Mouse (Mus musculus) limb, embryonic 10.5 days (tissue): Measurements from ENCODE around the gene Emilin3. TPM values are rescaled to one million over a fixed set of nuclear protein-coding genes. Genes with fewer than 3 reads are reported as not detected.
"Not testable (repeated sequence)": the region's sequence is repeated elsewhere in the genome, so short reads cannot be mapped to it uniquely, and the experiment has no call there.

ENCODE experiments used
- DNase-seq: peaks from one replicate; pipeline ENCODE4 v3.0.0-alpha.2; 2017; ENCODE audit warnings: low spot score
- H3K27ac ChIP-seq: fragments of 300-500 bp; sonication (generic); 2 replicates; pipeline ENCODE4 v1.5.1; 2016; ENCODE audit warnings: mild to moderate bottlenecking
- H3K27me3 ChIP-seq: fragments of 300-500 bp; sonication (generic); 2 replicates; pipeline ENCODE4 v1.6.1; 2016; ENCODE audit warnings: low read depth, mild to moderate bottlenecking; ENCODE audit not compliant: poor library complexity, severe bottlenecking
- H3K36me3 ChIP-seq: fragments of 300-500 bp; sonication (generic); 2 replicates; pipeline ENCODE4 v1.6.1; 2016; ENCODE audit warnings: mild to moderate bottlenecking, moderate library complexity
- H3K4me1 ChIP-seq: fragments of 300-500 bp; sonication (generic); 2 replicates; pipeline ENCODE4 v1.6.1; 2016
- H3K4me3 ChIP-seq: fragments of 300-500 bp; sonication (generic); 2 replicates; pipeline ENCODE4 v1.5.1; 2016; ENCODE audit warnings: mild to moderate bottlenecking, moderate library complexity
- H3K9me3 ChIP-seq: fragments of 300-500 bp; sonication (generic); replicated peaks from 2 replicates; pipeline ENCODE4 v1.6.1; 2016; ENCODE audit warnings: mild to moderate bottlenecking
- WGBS: fragments of 180-500 bp; shearing (Covaris S2); methylation state at CpG from one replicate; pipeline ENCODE4 v1.1.7; 2016; 5-methylcytosine and 5-hydroxymethylcytosine counted together
- polyA plus RNA-seq: library from polyadenylated mRNA; unstranded; fragments of >200 nt; fragmentation: Nextera tagmentation; extraction: Ambion mirVana; gene quantifications from 2 replicates; pipeline ENCODE4 v1.2.1, GENCODE M21; 2016

Emilin3 gene
- 2.6 and 4.9 TPM in 2 replicates for polyA plus RNA-seq

DNA sequence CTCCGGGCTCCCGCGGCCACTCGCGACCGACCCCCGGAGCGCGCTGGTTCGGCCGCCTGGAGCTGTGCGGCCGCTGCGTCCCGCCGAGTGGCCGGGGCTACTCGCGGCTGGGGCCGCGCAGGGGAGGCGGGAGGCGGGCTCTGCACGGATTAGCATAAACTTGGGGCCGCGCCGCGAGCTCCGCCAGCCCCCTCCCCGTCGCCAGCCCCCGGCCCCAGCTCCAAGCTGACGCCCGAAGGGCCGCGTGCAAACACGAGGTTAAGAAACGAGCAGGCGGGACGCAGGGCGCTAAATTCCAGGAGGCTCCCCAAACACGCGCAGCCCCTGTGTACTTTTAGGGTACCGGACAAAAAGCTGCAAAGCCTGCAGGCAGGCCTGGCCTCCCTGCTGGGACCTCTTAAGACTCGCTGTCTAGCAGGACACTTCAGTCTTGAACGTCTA, at the start of gene Emilin3:
Gene Emilin3 (minus strand): TSS at position 98 of the 441 bp plus-strand sequence.
- Histone ChIP-seq H3K9me3 (no peaks in the 10 kb centered on the region), H3K27me3 (peaks cover 85% of the 10 kb centered on the region), H3K4me1 (peaks cover 46% of the 10 kb centered on the region), H3K27ac (peak within 1 kb of the TSS; percentile 88), H3K4me3 (peak within 1 kb of the TSS; percentile 68), H3K36me3 (peaks cover 5% of the 10 kb centered on the region; the same call in 1 of the 2 replicates)
- under 1% methylated on average over 46 of the region's 46 CpGs for WGBS
- DNase-seq, result peak; percentile 80

GRCm38 (mm10) chr2:160960956-160961646, 49.0 kb upstream of the Emilin3 start:
- Histone ChIP-seq H3K36me3 (peaks cover 94% of the 10 kb centered on the region), H3K9me3 (no peaks in the 10 kb centered on the region), H3K27ac (no peak overlapping the region), H3K4me3 (no peak overlapping the region), H3K27me3 (no peaks in the 10 kb centered on the region), H3K4me1 (no peaks in the 10 kb centered on the region)
- WGBS, result 95% methylated on average over 6 of the region's 6 CpGs
- DNase-seq, result no peak

DNA sequence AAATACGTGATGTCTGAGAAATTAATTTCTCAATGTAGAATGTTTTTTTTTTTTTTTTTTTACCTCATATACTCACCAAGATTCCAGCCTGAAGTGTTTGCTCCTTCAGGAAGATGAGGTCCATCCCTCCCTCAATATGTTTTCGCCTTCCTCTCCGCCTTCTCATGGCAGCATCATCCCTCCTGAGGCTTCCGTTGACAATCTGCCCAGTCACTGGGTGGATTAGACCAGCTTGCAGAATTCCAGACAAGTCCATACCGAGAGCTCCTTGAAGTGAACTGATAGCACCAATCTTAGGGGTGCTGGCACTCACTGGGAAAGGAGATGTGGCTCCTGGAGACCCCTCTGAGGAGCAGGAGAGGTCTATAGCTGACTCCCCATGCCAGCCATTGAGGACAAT, 47.8 kb upstream of the Emilin3 start:
- Histone ChIP-seq H3K4me3 (no peak overlapping the region), H3K9me3 (no peaks in the 10 kb centered on the region), H3K27me3 (no peaks in the 10 kb centered on the region), H3K36me3 (peaks cover 94% of the 10 kb centered on the region), H3K4me1 (0 out of 2 replicates have a peak, but pooled peaks cover 4% of the 10 kb centered on the region), H3K27ac (no peak overlapping the region)
- 94% methylated on average over 5 of the region's 5 CpGs for whole genome bisulfite sequencing
- DNase-seq, result no peak

DNA sequence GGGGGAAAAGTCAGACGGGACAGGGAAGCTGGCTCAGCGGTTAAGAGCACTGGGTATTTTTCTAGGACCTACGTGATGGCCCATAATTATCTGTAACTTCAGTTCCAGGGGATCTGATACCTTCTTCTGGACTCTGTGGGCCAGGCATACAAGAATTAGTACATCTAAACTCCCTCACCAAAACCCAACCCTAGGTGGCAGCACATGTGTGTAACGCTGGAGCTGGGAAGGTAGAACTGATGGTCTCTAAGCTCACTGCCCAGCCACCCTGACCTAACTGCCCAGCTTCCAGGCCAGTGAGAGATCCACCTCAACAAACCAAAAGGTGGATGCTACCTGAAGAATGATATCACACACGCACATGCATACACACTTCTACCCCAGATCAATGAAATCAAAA, 46.6 kb upstream of the Emilin3 start:
- no peaks in the 10 kb centered on the region for H3K27me3 ChIP-seq
- WGBS, result 89% methylated on average over 5 of the region's 5 CpGs
- H3K4me1 ChIP-seq, result 0 out of 2 replicates have a peak, but pooled peaks cover 4% of the 10 kb centered on the region
- no peak for DNase-seq
- H3K9me3 ChIP-seq, result no peaks in the 10 kb centered on the region
- H3K27ac ChIP-seq, result no peak overlapping the region
- peaks cover 95% of the 10 kb centered on the region for H3K36me3 ChIP-seq
- no peak overlapping the region for H3K4me3 ChIP-seq

- H3K9me3 ChIP-seq, H3K4me3 ChIP-seq, H3K27me3 ChIP-seq, H3K4me1 ChIP-seq, DNase-seq, H3K27ac ChIP-seq: not testable (repeated sequence)
- H3K36me3 ChIP-seq, result peaks cover 95% of the 10 kb centered on the region
These were observed 45.7 kb upstream of the Emilin3 start for GRCm38 (mm10) chr2:160957801-160958200.

- peaks cover 95% of the 10 kb centered on the region for H3K36me3 ChIP-seq
- not testable (repeated sequence) for H3K27me3 ChIP-seq, H3K27ac ChIP-seq, H3K9me3 ChIP-seq, H3K4me1 ChIP-seq, DNase-seq, H3K4me3 ChIP-seq
These were observed 45.2 kb upstream of the Emilin3 start for GRCm38 (mm10) chr2:160957307-160957706.

DNA sequence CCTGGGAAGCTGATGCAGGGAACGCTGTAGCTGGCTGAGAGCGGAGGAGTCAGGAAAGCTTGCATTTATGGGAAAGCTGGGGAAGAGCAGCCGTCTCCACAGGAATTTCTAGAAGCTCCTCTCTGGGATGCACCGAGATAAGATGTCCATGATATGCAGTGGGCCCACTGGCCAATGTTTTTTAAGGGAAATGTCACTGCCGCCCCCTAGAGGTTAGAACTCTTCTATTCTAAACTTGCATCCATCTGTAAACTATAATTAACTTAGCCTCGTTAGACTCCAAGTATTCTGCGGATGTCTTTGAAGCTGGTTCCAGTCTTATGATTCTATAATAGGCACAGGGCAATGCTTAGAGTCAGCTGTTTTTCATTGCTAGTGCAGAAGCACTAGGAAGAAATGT, 43.2 kb upstream of the Emilin3 start:
- Histone ChIP-seq H3K27ac (no peak overlapping the region), H3K9me3 (no peaks in the 10 kb centered on the region), H3K4me1 (peaks cover 8% of the 10 kb centered on the region; the same call in 1 of the 2 replicates), H3K27me3 (no peaks in the 10 kb centered on the region), H3K36me3 (peaks cover 96% of the 10 kb centered on the region), H3K4me3 (no peak overlapping the region)
- DNase-seq, result no peak
- WGBS, result 72% methylated on average over 7 of the region's 7 CpGs

GRCm38 (mm10) chr2:160954541-160954940, 42.4 kb upstream of the Emilin3 start:
- no peak overlapping the region for H3K27ac ChIP-seq
- no peak for DNase-seq
- WGBS, result 91% methylated on average over 3 of the region's 3 CpGs
- H3K36me3 ChIP-seq, result peaks cover 96% of the 10 kb centered on the region
- H3K4me1 ChIP-seq, result peaks cover 8% of the 10 kb centered on the region; the same call in 1 of the 2 replicates
- H3K27me3 ChIP-seq, result no peaks in the 10 kb centered on the region
- no peak overlapping the region for H3K4me3 ChIP-seq
- H3K9me3 ChIP-seq, result no peaks in the 10 kb centered on the region

- Histone ChIP-seq H3K4me3 (no peak overlapping the region), H3K4me1 (peaks cover 8% of the 10 kb centered on the region; the same call in 1 of the 2 replicates), H3K36me3 (peaks cover 98% of the 10 kb centered on the region), H3K9me3 (no peaks in the 10 kb centered on the region), H3K27me3 (no peaks in the 10 kb centered on the region), H3K27ac (no peak overlapping the region)
- no peak for DNase-seq
- 91% methylated on average over 7 of the region's 7 CpGs for WGBS
These were observed 41.2 kb upstream of the Emilin3 start for GRCm38 (mm10) chr2:160953131-160953873.

- Histone ChIP-seq H3K9me3 (no peaks in the 10 kb centered on the region), H3K27ac (no peak overlapping the region), H3K4me1 (peaks cover 8% of the 10 kb centered on the region; the same call in 1 of the 2 replicates), H3K36me3 (peaks cover 95% of the 10 kb centered on the region), H3K4me3 (no peak overlapping the region), H3K27me3 (no peaks in the 10 kb centered on the region)
- WGBS, result 86% methylated on average over 4 of the region's 4 CpGs
- DNase-seq, result no peak
These were observed 39.5 kb upstream of the Emilin3 start for GRCm38 (mm10) chr2:160951595-160951994.

GRCm38 (mm10) chr2:160942443-160942842, 30.3 kb upstream of the Emilin3 start:
- Histone ChIP-seq H3K4me1 (0 out of 2 replicates have a peak, but pooled peaks cover 4% of the 10 kb centered on the region), H3K27me3 (no peaks in the 10 kb centered on the region), H3K9me3 (no peaks in the 10 kb centered on the region), H3K4me3 (no peak overlapping the region), H3K27ac (no peak overlapping the region), H3K36me3 (peaks cover 23% of the 10 kb centered on the region)
- WGBS, result 65% methylated on average over 3 of the region's 3 CpGs
- DNase-seq, result no peak

DNA sequence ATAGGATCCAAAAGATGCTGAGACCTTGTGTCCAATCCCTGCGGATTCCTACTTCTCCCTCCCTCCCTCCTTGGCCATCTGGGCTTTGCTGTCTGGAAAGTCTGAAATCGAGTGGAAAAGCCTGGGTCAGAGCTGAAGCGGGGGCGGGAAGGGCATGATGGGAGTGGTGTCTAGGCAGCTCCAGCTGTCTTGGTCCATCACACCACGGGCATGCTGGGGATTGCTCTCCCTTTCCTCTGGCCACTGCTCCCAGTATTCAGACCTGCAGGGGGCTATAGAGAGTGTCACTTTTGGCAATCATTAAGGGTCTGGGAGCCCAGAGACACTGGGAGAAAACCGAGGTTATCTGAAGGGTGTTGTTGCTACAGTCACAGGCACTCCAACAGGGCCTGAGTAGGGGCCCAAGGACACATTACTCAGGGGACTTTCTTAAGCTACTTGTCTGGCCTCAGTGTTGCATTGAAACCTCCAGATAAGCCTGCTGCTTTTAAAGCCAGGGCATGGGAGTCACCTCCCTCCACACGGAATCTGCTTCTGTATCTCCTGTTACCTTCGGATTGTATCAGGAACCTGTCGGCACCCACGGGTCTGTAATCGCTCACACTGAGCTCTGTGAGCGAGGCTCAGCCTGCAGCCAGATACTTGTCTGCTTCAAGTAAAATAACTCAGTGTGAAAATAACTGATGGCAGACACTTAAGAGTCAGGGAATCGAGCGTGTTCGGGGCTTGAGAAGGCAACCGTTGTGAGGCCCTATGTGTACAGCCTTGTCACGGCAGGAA, 29.0 kb upstream of the Emilin3 start:
- 74% methylated on average over 17 of the region's 17 CpGs for WGBS
- DNase-seq, result no peak
- Histone ChIP-seq H3K4me1 (0 out of 2 replicates have a peak, but pooled peaks cover 4% of the 10 kb centered on the region), H3K4me3 (no peak overlapping the region), H3K9me3 (no peaks in the 10 kb centered on the region), H3K27ac (no peak overlapping the region), H3K27me3 (no peaks in the 10 kb centered on the region), H3K36me3 (peaks cover 11% of the 10 kb centered on the region)
